Mouse (Mus musculus) limb, embryonic 14.5 days (tissue): ENCODE data around the gene Kif18a. TPM values are rescaled to one million over a fixed set of nuclear protein-coding genes. Genes with fewer than 3 reads are reported as not detected.

Source experiments
- ATAC-seq: fragments of 200-750 bp; cut with Nextera tagmentation; 2 replicates; pipeline ENCODE4 v1.8.0; 2017; ENCODE audit warnings: low read depth, moderate number of reproducible peaks, moderate TSS enrichment; ENCODE audit not compliant: low FRiP score
- DNase-seq: peaks from one replicate; pipeline ENCODE4 v3.0.0-alpha.2; 2015; ENCODE audit warnings: low spot score
- H3K27ac ChIP-seq: fragments of 300-500 bp; sonication (generic); replicated peaks from 2 replicates; pipeline ENCODE4 v1.5.1; 2014; ENCODE audit warnings: low read depth, mild to moderate bottlenecking, low read length, moderate library complexity, mixed read lengths
- H3K27me3 ChIP-seq: fragments of 300-500 bp; sonication (generic); 2 replicates; pipeline ENCODE4 v1.6.1; 2014; ENCODE audit warnings: low read length, mixed read lengths; ENCODE audit not compliant: control insufficient read depth, insufficient read depth
- H3K36me3 ChIP-seq: fragments of 300-500 bp; sonication (generic); 2 replicates; pipeline ENCODE4 v1.6.1; 2014; ENCODE audit warnings: mild to moderate bottlenecking, low read length, moderate library complexity, mixed read lengths; ENCODE audit not compliant: control insufficient read depth, insufficient read depth
- H3K4me1 ChIP-seq: fragments of 300-500 bp; sonication (generic); 2 replicates; pipeline ENCODE4 v1.6.1; 2014; ENCODE audit warnings: antibody characterized with exemption, low read length, mixed read lengths; ENCODE audit not compliant: control insufficient read depth, insufficient read depth
- H3K4me2 ChIP-seq: fragments of 300-500 bp; sonication (generic); replicated peaks from 2 replicates; pipeline ENCODE4 v1.6.1; 2014; ENCODE audit warnings: low read depth, mild to moderate bottlenecking, low read length, moderate library complexity; ENCODE audit not compliant: severe bottlenecking
- H3K4me3 ChIP-seq: fragments of 300-500 bp; sonication (generic); replicated peaks from 2 replicates; pipeline ENCODE4 v1.5.1; 2014; ENCODE audit warnings: low read length
- H3K9ac ChIP-seq: fragments of 300-500 bp; sonication (generic); 2 replicates; pipeline ENCODE4 v1.6.1; 2014; ENCODE audit warnings: mild to moderate bottlenecking, low read depth, low read length, moderate library complexity; ENCODE audit not compliant: severe bottlenecking
- H3K9me3 ChIP-seq: fragments of 300-500 bp; sonication (generic); 2 replicates; pipeline ENCODE4 v1.6.1; 2016; ENCODE audit warnings: low read length; ENCODE audit not compliant: control insufficient read depth
- POLR2A ChIP-seq: fragments of 200-500 bp; IDR thresholded peaks from 2 replicates; pipeline ENCODE4 v1.8.0; 2012; ENCODE audit warnings: inconsistent platforms, mild to moderate bottlenecking, moderate library complexity, borderline replicate concordance; ENCODE audit not compliant: insufficient read depth, insufficient read length; ENCODE audit errors: extremely low read depth
- WGBS: fragments of 180-500 bp; shearing (Covaris S2); extraction: QIAGEN DNeasy Blood & Tissue Kit; methylation state at CpG from one replicate; pipeline ENCODE4 v1.1.7; 2014; 5-methylcytosine and 5-hydroxymethylcytosine counted together
- polyA plus RNA-seq, 2 experiments: library from polyadenylated mRNA; depleted of rRNA in 1 of 2; stranded (reverse) in 1 of 2; unstranded in 1 of 2; fragments of >200 nt; fragmentation: Nextera tagmentation in 1 of 2; extraction: Ambion mirVana in 1 of 2; gene quantifications; 2 replicates each; pipeline versions ENCODE4 v1.2.1 to v1.2.3; 2012 to 2014

The Kif18a gene
- polyA plus RNA-seq, 2 experiments = 10.1 to 16.0 TPM

DNA sequence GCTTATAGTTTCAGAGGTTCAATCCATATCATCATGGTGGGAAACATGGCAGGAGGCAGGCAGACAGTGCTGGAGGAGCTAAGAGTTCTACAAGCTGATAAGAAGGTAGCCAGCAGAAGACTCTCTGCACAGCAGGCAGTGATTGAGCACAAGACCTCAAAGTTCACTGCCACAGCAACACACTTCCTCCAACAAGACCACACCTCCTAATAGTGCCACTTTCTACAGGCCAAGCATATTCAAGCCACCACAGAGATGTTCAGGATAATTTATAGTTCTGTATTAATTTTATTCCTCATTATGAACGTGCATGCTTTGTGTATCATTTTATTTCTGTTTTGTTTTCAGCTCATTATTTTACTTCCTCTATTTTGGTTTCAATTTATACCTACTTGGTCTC is 85.4 kb downstream of the Kif18a start:
- no peak for TF ChIP-seq POLR2A
- H3K9ac ChIP-seq = no peak overlapping the region
- no peaks in the 10 kb centered on the region for H3K27me3 ChIP-seq
- H3K4me1 ChIP-seq = no peaks in the 10 kb centered on the region
- no peaks in the 10 kb centered on the region for H3K9me3 ChIP-seq
- no peak overlapping the region for H3K27ac ChIP-seq
- DNase-seq = no peak
- no peak overlapping the region for H3K4me2 ChIP-seq
- no peak for ATAC-seq
- WGBS = 66% methylated on average over 1 of the region's 1 CpGs
- H3K36me3 ChIP-seq = no peaks in the 10 kb centered on the region
- no peak overlapping the region for H3K4me3 ChIP-seq

DNA sequence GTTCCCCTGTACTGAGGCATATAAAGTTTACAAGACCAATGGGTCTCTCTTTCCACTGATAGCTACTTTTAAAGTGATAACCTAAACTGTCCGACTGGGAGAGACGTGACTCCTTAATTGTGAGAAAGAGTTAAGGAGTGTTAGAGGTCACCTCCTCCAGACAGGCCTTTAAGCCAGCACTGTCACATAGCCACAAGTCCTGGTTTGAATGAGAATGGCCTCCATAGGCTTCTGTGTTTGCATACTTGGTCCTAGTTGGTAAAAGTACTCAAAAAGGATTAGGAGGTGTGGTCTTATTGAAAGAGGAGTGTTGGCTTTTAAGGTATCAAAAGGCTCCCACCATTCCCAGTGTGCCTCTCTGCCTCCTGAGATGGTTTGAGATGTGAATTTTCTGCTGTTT is 94.3 kb downstream of the Kif18a start:
- Histone ChIP-seq H3K4me1 (no peaks in the 10 kb centered on the region), H3K27me3 (no peaks in the 10 kb centered on the region), H3K9me3 (no peaks in the 10 kb centered on the region), H3K4me3 (no peak overlapping the region), H3K36me3 (no peaks in the 10 kb centered on the region), H3K27ac (no peak overlapping the region), H3K9ac (no peak overlapping the region), H3K4me2 (no peak overlapping the region)
- TF ChIP-seq POLR2A = no peak
- 54% methylated on average over 2 of the region's 2 CpGs for WGBS
- no peak for DNase-seq
- ATAC-seq = no peak

DNA sequence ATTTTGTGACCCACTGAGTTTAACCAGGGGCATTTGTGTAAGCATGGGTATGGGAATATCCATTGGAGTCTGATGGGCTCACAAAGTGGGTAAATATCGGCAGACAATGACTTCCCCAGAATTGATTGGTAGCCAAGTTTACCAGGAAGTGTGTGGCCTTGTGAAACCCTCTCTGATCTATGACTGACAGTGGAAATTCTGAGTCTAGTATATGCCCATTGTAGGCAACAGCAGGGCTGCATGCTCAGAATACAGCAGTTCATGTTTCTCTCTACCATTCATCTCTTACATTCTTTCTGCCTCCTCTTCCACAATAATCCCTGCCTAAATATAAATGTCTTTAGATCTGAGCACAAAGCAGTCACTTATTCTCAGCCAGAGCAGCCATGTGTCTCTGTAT is 103.5 kb downstream of the Kif18a start:
- no peaks in the 10 kb centered on the region for H3K27me3 ChIP-seq
- no peaks in the 10 kb centered on the region for H3K9me3 ChIP-seq
- TF ChIP-seq POLR2A = no peak
- no peaks in the 10 kb centered on the region for H3K4me1 ChIP-seq
- WGBS = 79% methylated on average over 1 of the region's 1 CpGs
- no peak overlapping the region for H3K4me2 ChIP-seq
- no peak for ATAC-seq
- H3K27ac ChIP-seq = no peak overlapping the region
- H3K9ac ChIP-seq = no peak overlapping the region
- DNase-seq = no peak
- no peak overlapping the region for H3K4me3 ChIP-seq
- H3K36me3 ChIP-seq = no peaks in the 10 kb centered on the region

DNA sequence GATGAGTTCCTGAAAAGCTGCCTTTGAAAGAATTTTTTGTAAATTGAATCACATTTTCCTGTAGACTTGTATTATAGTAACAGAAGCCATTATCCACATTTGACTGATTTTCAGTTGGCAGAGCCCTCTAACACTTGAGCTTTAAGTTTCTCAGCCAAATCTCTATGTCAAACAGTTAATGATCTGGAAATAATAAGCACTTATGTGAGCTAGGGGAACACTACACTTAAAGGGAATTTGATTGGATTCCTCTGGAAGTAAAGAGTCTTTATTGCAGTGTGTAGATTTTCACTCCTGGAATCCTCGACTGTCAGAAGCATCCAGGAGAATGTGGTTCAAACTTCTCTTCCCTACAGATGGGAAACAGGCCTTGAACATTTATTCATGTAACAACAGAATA is 105.7 kb downstream of the Kif18a start:
- no peak for TF ChIP-seq POLR2A
- H3K9ac ChIP-seq = no peak overlapping the region
- peak; percentile 53 for DNase-seq

DNA sequence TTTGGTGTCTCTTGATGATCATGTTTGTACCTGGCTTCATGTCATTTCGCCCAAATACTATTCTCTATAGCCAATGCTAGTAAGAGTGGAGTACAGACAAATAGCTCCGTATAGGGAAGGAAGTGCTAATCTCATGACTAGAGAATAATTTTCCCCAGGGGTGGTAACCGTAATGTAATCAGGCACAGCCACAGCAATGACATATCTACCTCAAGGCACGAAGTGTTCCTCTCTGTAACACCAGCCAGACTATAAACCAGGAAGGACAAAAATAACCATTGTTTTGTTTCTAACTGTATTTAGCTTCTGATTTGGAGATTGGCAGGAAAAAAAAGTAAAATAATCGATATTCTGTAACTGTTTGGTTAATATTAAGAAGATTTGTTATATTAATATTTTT is 108.2 kb downstream of the Kif18a start:
- Histone ChIP-seq H3K4me3 (no peak overlapping the region), H3K36me3 (no peaks in the 10 kb centered on the region), H3K9ac (no peak overlapping the region), H3K27me3 (no peaks in the 10 kb centered on the region; the same call in 1 of the 2 replicates), H3K27ac (no peak overlapping the region), H3K9me3 (no peaks in the 10 kb centered on the region), H3K4me1 (no peaks in the 10 kb centered on the region), H3K4me2 (no peak overlapping the region)
- no peak for DNase-seq
- no peak for ATAC-seq
- WGBS = 73% methylated on average over 5 of the region's 5 CpGs
- no peak for TF ChIP-seq POLR2A

More for the DNA sequence above, 105.7 kb downstream of the Kif18a start:
- Histone ChIP-seq H3K27me3 (no peaks in the 10 kb centered on the region), H3K27ac (no peak overlapping the region), H3K4me2 (no peak overlapping the region), H3K4me3 (no peak overlapping the region), H3K9me3 (no peaks in the 10 kb centered on the region), H3K36me3 (no peaks in the 10 kb centered on the region), H3K4me1 (no peaks in the 10 kb centered on the region)
- WGBS = 19% methylated on average over 1 of the region's 1 CpGs
- no peak for ATAC-seq

DNA sequence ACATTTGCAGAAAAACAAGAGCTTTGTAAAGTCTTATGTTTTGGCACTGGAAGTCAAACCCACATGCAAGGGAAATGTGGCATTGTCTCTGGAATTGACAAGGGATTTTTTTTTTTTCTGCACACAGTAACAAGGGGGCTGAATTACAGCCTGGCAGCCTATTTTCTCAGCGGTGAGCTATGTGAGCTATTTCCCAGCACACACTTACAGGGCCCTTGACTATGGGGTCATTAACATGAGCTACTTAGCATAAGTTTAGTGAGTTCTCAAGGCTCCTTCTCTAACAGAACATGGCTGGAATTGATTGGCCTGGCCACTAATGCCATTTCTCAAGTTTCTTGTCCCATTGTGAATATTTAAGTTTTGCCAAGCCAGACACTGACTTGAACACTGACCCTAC is 109.4 kb downstream of the Kif18a start:
- Histone ChIP-seq H3K4me3 (no peak overlapping the region), H3K27ac (no peak overlapping the region), H3K4me2 (no peak overlapping the region), H3K9ac (no peak overlapping the region), H3K9me3 (no peaks in the 10 kb centered on the region), H3K27me3 (no peaks in the 10 kb centered on the region; the same call in 1 of the 2 replicates), H3K36me3 (no peaks in the 10 kb centered on the region), H3K4me1 (no peaks in the 10 kb centered on the region)
- 17% methylated on average over 1 of the region's 1 CpGs for WGBS
- ATAC-seq (no peak), DNase-seq (no peak)
- TF ChIP-seq POLR2A = no peak

Other genes starting within 250 kb of the Kif18a start
- 7.7 and 8.5 TPM in 2 replicates for gene Mettl15, start within 50 bp of the Kif18a start, polyA plus RNA-seq (2012; rRNA removed)
- gene Mettl15, start within 50 bp of the Kif18a start, polyA plus RNA-seq (2014; fragmentation: Nextera tagmentation; extraction: Ambion mirVana) = 9.4 and 10.7 TPM in 2 replicates